Mouse (Mus musculus): Measurements from ENCODE around the gene Tango2.

- TF ChIP-seq CTCF (IDR thresholded peaks at IDR 0.05; ENCODE audit: low read depth, low read length) = no peak
- TF ChIP-seq POLR2A (IDR thresholded peaks at IDR 0.05; ENCODE audit: borderline replicate concordance, low read depth, low read length) = no peak
Measured at GRCm38 (mm10) chr16:18379338-18380001, 31.6 kb upstream of the Tango2 start.
